Mouse (Mus musculus) small intestine, adult 2 months (tissue): ENCODE data around the gene Gm12185.
"Not testable (repeated sequence)": the region's sequence is repeated elsewhere in the genome, so short reads cannot be mapped to it uniquely, and the experiment has no call there.

ENCODE experiments used
- CTCF ChIP-seq: fragments of 200-500 bp; IDR thresholded peaks from 2 replicates; pipeline ENCODE4 v1.5.1; 2012; ENCODE audit warnings: low read depth, mild to moderate bottlenecking, control low read depth, inconsistent platforms, low read length, moderate library complexity, mixed read lengths; ENCODE audit not compliant: insufficient replicate concordance, insufficient read length; ENCODE audit errors: extremely low read depth
- POLR2A ChIP-seq: fragments of 200-500 bp; IDR thresholded peaks from 2 replicates; pipeline ENCODE4 v1.6.1; 2012; ENCODE audit warnings: low read depth, mild to moderate bottlenecking, control low read depth, inconsistent platforms, low read length, moderate library complexity

- not testable (repeated sequence) for TF ChIP-seq CTCF, POLR2A
Observed at GRCm38 (mm10) chr11:48923818-48924217, 68.2 kb downstream of the Gm12185 start.
